Mouse (Mus musculus) R1 (cell line): ENCODE results near the gene Ick.
"Not testable (repeated sequence)": the region's sequence is repeated elsewhere in the genome, so short reads cannot be mapped to it uniquely, and the experiment has no call there.

Experiments used
- DNase-seq: peaks from one replicate; pipeline ENCODE4 v3.0.0-alpha.2; 2018; ENCODE audit warnings: low read depth, low spot score

Gene Ick

DNA sequence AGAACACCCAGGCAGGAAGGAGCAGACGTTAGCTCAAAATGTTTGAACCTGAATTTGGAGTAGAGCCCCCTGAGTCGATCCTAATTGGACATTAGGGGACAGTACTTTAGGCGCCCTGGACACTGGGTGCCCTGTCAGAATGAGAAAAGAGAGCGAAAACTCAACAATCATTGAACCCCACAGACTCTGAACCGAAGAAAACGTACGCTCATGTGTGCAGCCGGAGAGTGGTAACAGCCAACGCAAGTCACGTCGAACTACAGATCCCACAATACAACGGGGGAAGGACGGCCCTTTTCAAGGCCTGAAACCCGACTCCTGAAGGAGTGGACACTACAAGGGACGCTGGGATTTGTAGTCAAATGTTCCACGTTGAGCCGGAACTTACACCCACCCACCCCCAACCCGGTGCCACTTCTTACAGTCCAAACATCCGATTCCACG lies at the start of gene Ick, which contains the start of gene Fbxo9:
Gene Ick, plus strand, starts transcription at position 397 of the 444 bp plus-strand sequence.
Gene Fbxo9, minus strand, starts transcription at position 270 of the 444 bp plus-strand sequence.
- DNase-seq, result peak; percentile 99

DNA sequence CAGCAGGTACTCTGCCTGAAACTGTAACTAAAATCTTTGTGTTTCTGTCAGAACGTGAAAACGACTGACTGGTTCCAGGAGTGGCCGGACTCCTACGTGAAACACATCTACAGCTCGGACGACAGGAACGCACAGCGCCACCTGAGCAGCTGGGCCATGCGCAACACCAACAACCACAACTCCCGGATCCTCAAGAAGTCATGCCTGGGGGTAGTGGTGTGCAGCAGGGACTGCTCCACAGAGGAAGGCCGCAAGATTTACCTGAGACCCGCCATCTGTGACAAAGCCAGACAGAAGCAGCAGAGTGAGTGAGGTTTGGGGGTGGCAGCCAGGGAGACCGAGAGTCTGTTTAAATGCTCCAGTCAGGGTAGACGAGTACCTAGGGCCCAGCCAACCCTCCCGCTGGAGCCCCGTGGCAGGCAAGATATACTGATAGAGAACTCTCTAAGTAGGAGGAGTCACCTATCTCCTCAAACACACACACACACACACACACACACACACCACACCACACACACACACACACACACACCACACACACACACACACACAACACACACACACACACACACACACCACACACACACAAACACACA lies 49.4 kb upstream of the Ick start:
- DNase-seq, result peak; percentile 37

DNA sequence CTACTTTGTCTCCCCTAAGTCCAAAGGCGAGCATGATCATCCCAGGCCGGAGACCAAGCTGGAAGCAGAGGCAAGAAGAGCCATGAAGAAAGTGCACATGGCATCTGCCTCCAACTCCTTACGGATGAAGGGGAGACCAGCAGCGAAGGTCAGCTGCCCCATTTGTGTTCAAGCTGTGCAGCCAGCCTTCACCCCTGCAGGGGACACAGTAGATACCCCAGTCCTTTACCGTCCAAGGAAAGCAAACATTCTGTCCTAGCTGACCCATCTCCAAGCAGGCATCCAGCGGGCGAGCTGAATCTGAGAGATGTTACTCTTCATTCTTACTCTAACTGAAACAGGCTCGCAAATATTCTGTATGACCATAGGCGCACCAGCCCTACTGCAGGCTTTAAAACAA lies 46.6 kb upstream of the Ick start:
- DNase-seq, result no peak

DNA sequence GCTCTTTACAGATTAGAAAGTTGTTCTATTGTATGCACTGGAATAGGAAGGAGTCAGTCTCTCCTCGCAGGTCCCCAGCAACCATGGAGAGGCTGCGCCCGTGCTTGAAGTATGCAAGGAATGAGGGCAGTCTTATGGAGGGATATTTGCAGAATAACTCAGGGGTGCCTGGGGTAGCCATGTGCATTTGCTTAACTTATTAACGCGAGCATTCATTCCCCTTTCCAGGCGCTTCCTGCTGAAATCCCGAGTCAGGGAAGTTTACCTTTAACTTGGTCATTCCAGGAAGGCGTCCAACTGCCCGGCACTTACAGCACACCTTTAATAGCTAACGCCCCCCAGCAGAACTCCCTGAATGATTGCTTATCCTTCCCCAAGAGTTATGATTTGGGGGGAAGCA lies 44.9 kb upstream of the Ick start:
- DNase-seq, result no peak

DNA sequence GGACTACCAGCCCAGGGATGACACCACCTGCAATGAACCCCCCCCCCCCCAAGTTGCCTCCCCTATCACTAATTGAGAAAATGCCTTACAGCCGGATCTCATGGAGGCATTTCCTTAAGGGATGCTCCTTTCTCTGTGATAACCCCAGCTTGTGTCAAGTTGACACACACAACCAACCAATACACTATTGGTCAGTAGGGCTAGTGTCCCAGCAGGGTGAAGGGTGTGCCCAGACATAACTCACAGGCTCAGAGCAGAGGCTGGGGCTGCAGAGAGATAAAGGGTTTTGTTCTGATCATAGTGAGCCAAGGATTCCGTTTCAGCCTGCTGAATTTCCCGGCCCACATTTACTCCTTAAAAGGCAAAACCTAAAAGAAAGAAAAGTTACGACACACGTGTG lies 38.5 kb upstream of the Ick start:
- no peak for DNase-seq

DNA sequence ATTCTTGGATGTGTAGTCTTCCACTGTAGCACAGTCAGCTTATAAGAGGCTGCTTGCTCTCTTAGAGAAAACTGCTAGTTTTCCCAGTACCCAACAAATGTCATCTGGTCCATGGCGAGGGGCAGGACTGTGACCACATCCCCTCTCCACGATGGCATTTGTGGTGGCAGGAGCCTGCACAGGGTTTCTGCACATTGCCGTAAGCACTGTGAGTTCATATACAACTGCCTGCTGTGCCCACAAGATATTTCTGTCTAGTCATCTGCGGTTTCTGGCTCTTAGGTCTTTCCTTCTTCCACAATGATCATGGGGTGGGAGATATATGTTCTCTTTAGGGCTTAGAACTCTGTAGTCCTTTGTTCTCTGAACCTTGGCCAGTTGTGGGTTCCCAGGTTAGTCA lies 37.4 kb upstream of the Ick start:
- DNase-seq, result no peak

DNA sequence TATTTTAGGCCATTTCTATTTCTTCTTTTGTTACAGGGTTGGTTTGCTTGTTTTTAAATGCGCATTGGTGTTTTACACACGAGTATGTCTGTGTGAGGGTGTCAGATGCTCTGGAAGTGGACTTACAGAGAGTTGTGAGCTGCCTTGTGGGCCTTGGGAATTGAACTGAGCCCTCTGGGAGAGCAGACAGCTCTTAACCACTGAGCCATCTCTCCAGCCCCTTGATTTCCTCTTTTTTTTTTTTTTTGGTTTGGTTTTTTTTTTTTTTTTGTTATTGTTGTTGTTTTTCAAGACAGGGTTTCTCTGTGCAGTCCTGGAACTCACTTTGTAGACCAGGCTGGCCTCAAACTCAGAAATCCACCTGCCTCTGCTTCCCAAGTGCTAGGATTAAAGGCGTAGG lies 35.7 kb upstream of the Ick start:
- DNase-seq, result not testable (repeated sequence)

DNA sequence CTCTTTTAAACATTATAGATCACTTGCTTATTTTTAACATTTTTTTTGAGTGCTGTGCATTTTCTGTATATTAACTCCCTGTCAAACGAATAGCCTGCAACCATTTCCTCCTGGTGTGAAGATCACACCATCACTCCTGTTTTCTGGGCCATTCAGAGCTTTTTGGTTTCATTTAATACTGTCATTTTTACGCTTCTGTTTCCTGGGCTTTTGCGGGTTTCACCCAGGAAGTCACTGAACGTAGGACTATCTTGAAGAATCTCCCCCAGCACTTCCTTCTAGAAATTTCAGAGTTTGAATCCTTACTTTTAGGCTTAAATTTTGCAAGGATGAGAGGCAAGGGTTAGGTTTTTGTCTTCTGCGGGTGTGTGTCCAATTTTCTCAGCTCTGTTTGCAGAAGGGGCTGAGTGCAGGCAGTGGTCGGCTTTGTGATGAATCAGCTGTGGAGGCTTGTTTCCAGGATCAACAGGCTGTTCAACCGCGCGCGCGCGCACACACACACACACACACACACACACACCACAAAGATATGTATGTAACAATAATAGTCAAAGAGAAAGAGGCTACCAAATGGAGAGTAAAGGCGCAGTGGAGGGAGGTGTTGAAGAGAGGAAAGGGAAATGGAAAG lies 35.2 kb upstream of the Ick start:
- DNase-seq, result no peak

DNA sequence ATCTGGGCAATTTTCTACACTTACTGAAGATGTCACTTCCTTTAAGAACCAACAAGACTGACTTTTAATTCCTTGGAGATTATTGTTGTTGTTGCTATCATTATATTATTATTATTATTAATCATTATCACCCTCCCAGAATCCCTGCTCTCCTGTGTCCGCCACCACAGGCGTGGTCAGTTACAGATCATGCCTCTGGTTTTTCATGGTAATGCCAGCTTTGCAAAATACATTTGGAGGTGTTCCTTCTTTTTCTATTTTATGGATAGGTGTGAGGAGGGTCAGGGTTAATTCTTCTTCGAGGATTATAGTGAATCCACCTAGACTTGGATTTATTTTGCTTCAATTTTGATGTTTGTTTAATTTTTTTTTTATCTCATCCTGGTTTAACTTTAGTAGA lies 33.7 kb upstream of the Ick start:
- no peak for DNase-seq

DNA sequence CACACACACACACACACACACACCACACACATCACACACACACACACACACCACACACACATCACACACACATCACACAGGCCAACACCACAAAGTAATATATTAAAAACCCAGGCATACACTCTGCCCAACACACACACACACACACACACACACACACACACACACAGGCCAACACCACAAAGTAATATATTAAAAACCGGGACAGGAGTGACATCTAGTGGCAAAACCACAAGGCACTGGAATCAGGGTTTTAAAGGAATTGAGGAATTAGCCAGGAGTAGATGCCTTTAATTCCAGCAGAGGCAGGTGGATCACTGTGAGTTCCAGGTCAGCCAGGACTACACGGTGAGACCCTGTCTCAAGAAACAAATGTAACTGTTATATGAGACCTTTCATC lies 30.8 kb upstream of the Ick start:
- DNase-seq, result peak; percentile 35

DNA sequence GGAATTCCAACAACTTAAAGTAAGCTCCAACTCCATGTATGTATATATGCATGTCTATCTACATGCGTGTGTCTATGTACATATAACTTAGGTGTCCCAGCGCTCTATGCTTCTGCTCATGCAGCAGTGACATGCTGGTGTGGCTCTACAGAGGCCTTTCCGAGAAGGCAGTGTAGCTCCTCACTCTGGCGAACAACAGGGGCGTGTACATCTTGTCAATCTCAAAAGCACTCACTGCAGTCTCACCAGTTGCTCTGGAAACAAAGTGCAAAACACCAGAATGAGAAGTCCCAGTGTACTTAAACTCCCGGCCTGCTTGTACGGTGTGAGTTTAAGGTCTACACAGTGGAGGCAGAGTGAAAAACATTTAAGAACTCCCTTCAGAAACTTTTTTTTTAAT lies 27.2 kb upstream of the Ick start:
- DNase-seq, result peak; percentile 43

DNA sequence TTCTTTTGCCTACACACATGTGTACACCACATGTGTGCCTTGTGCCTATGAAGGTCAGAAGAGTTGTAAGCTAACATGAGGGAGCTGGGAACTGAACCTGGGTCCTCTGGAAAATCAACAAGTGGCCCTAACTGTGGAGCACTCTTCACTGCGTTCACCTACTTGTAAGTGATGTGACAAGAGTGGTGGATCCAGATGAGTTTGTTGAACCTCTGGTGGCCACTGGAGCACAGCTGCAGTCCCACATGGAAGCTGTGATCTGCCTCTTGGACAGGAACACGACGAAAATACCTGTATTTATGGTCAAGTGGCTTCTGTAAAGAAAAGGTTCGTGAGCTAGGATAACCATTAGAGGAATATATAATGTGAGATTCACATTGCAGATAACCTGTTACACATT lies 24.7 kb upstream of the Ick start:
- DNase-seq, result no peak

DNA sequence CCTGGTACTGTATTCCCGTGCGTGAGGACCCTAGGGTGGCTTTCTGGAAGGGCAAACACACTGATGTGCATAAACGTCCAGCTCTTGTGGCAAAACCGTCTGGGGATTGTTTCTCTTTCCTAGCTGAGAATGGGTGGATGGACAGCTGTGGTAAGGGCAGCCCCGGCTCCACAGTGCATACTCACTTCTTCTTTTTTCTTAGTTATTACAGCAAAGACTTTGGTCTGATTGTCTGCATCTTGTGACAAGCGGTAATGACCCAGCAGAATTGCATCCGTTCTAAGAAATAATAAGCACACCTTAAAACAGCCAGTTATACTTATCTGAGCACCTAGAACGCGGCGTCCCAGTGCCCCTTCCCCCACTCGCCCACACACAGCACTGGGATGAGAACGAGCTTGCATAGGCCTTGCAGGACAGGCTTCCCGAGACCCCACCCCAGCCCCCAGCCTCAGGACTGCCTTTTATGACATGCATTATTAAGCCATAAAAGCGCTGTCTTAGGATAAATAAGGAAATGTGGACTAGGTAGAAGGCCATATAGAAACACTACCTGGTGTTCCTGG lies 23.2 kb upstream of the Ick start:
- no peak for DNase-seq

DNA sequence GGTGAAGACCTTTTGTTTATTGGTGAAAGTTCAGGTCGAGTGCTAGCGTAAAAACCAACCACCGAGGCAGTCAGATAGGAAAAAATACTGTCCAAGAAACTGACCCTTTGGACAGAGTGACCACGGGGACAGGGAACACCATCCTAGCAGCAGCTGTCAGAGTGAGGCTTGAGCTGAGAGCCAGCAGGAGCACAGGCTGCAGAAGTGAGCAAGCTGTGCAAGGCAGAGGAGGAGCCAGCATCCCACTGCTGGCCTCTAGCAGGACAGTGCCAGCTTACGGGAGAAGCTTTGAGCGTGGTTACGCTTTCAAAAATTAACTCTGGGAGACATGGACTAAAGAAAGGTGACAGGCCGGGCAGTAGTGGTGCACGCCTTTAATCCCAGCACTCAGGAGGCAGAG lies 21.2 kb upstream of the Ick start:
- no peak for DNase-seq

DNA sequence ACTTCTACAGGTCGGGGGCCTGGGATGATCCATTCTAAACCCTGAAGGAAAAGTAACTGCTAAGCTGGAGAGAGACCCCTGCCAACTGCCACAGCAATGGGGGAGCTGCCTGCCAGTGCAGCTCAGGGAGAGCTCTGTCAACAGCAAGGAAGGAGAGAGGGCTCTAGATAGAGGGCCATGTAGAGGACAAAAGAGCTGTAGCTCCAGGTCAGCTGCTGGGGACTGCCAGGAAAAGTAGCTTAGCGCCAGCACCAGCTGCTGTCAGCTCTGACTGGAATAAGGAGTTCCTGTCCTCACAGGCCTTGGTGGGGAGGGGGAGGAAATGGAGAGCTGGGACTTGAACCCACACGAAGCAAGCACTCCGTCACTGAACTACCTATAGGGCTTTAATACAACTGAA lies 20.5 kb upstream of the Ick start:
- DNase-seq, result no peak

DNA sequence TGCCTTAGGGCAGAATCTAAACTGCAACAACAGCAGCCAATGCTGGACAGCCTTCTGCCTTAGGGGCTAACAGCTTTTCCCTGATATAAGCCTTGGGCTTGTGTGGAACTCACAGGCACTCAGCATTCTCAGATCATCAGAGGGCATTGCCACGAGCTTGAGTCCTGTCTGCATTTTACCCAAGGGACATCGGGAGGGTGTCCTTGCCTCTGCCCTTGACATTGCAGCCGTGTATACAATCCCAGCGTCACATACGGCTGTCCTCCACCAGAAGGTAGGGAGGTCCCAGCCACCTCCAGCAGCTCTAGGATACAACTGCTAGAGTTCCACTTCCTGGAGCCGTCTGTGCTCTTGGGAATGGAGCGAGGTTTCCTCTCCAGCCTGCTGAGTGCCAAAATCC lies 20.0 kb upstream of the Ick start:
- no peak for DNase-seq

DNA sequence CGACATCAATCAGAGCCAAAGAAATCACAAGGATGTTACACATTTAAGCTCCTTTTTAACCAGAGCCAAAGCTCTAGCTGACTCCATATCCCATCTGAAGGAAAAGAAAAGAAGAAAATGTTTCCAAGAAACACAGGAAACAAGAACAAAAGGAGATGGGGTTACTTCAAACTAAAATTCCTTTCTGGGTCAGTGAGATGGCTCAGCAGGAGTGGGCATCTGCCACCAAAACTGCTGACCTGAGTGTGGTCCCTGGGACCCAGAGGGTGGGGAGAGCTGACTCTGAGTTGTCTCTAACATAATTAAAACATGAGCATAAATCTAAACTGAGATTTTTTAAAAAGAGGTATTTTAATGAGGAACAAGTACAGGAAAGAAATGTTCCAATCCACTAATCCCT lies 19.1 kb upstream of the Ick start:
- DNase-seq, result no peak

DNA sequence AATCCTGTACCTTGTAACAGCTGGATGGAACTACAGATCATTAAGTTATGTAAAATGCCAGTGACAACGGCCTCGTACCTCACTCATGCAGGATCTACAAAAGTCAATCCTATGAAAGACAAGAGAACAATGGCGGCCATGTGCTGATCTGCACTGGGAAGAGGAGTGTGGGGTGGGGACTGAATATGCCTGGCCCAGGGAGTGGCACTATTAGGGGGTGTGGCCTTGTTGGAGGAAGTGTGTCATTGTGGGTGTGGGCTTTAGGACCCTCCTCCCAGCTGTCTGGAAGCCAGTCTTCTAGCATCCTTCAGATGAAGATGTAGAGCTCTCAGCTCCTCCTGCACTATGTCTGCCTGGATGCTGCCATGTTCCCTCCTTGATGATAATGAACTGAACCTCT lies 18.4 kb upstream of the Ick start:
- DNase-seq, result peak; percentile 85

DNA sequence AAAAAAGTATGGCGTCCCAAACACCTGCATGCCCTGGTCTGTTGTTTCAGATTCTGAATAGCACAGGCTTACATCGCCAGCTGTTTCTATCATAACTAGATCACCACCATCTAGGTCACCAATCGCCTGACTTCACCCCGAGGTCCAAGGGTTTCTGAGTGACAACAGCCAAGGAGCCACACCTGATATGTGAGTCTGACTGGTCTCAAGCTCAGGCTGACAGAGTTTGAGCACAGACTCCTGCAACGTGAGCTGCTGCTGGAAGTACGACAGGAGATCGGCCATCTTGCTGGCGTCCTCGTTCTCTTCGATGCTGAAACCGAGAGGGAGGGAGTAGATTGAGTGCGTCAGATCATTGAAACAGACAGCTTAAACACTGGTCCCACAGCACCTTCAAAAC lies 13.3 kb upstream of the Ick start:
- DNase-seq, result no peak

DNA sequence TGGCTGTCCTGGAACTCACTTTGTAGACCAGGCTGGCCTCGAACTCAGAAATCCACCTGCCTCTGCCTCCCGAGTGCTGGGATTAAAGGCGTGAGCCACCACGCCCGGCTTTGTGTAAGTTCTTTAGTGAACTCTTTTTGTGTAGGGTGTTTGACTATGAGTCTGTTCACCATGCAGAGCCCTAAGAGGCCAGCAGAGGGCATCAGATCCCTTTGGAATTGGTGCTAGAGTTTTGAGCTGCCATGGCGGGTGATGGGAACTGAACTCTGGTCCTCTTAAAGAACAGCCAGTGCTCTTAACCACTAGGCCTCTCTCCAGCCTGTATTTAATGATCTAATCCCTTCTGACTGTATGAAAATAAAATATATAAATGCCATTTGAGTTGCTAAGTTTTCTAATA lies 12.6 kb upstream of the Ick start:
- DNase-seq, result peak; percentile 88

DNA sequence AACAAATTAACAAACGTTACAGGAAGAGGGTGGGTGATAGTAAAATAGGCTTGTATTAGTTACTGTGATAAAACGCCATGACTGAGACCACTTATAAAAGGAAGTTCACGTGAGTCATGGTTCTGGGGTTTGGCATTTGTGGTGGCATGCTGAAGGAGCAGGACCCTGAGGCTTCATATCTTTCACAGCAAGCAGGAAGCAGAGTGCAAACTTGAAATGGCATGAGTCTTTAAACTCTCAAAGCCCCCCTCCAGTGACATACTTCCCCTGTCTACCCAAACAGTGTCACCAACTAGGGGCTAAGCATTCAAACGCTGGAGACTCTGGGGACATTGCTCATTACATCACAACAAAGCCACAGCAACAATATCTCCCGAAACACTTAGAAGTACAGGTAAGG lies 8.0 kb upstream of the Ick start:
- no peak for DNase-seq

DNA sequence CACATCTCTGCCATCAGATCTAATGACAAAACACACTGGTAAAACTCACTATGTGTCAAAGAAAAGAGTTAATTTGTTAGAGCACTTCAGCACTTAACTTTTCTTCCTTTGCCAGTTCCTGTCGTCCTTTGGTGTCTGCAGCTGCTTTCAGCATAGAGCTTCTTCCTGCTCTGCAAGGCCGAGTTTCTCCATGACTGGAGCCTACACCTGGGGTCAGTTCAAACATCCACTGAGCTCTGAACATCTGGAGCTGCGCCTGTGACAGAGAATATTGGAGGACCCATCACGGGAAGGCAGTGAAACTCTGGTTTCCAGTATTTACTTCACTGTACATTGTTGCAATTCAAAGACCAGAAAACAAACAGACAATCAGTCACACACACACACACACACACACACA lies 7.6 kb upstream of the Ick start:
- no peak for DNase-seq

DNA sequence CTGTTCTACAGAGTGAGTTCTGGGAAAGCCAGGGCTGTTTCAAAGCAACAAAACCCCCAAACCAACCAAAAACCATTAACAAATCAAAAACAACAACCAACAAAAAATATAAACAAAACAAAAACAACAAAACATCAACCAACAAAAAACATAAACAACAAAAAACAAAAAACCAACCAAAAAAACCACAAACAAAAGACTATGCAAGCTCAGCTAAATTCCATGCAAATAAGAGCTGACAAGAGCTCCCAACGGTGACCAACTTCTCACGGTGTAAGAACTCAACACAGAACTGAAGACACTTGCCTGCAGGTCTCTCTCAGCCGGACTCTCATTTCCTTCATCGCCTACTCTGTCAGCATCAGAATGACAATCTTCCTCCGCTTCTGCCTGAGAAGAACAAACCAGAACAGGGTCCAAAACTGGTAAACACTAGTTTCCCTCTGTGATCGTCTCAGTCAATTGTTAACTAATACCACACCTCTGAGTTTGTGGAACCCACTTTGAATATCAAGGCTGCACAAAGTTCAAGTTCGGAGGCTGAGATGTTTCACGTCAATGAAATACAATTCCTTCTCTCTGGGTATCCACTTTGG lies 4.9 kb upstream of the Ick start:
- DNase-seq, result peak; percentile 69
